Mouse (Mus musculus) heart, embryonic 14.5 days (tissue): ENCODE data around the gene Wbp2. TPM values are rescaled to one million over a fixed set of nuclear protein-coding genes. Genes with fewer than 3 reads are reported as not detected.
"Not testable (repeated sequence)": the region's sequence is repeated elsewhere in the genome, so short reads cannot be mapped to it uniquely, and the experiment has no call there.

ENCODE experiments used
- ATAC-seq: fragments of 200-750 bp; cut with Nextera tagmentation; 2 replicates; pipeline ENCODE4 v1.8.0; 2017; ENCODE audit warnings: low read depth, moderate TSS enrichment; ENCODE audit not compliant: insufficient number of reproducible peaks, insufficient read depth, low FRiP score
- H3K27ac ChIP-seq, 2 experiments: fragments of 200-500 bp in 1 of 2; fragments of 300-500 bp in 1 of 2; sonication (generic) in 1 of 2; replicated peaks in 1 of 2; 2 replicates each; pipeline ENCODE4 v1.5.1; 2012 to 2014; ENCODE audit warnings: low read depth in 2 of 2, low read length in 2 of 2, control low read depth in 1 of 2, mild to moderate bottlenecking in 1 of 2, mixed read lengths in 1 of 2; ENCODE audit not compliant: control insufficient read depth in 1 of 2, insufficient read depth in 1 of 2
- H3K27me3 ChIP-seq: fragments of 300-500 bp; sonication (generic); 2 replicates; pipeline ENCODE4 v1.6.1; 2014; ENCODE audit warnings: mild to moderate bottlenecking, low read length, control low read depth; ENCODE audit not compliant: control insufficient read depth, insufficient read depth
- H3K36me3 ChIP-seq: fragments of 300-500 bp; sonication (generic); 2 replicates; pipeline ENCODE4 v1.6.1; 2014; ENCODE audit warnings: mild to moderate bottlenecking, control low read depth, low read length, mixed read lengths; ENCODE audit not compliant: control insufficient read depth, insufficient read depth
- H3K4me1 ChIP-seq, 2 experiments: fragments of 200-500 bp in 1 of 2; fragments of 300-500 bp in 1 of 2; sonication (generic) in 1 of 2; 2 replicates each; pipeline ENCODE4 v1.6.1; 2012 to 2014; ENCODE audit warnings: low read length in 2 of 2, control low read depth in 1 of 2, mixed read lengths in 1 of 2; ENCODE audit not compliant: control insufficient read depth in 2 of 2, insufficient read depth in 2 of 2
- H3K4me2 ChIP-seq: fragments of 300-500 bp; sonication (generic); 2 replicates; pipeline ENCODE4 v1.6.1; 2014; ENCODE audit warnings: mild to moderate bottlenecking, low read length
- H3K4me3 ChIP-seq, 2 experiments: fragments of 200-500 bp in 1 of 2; fragments of 300-500 bp in 1 of 2; sonication (generic) in 1 of 2; 2 replicates each; pipeline ENCODE4 v1.5.1; 2012 to 2014; ENCODE audit warnings: low read length in 2 of 2, mild to moderate bottlenecking in 2 of 2, control low read depth in 1 of 2, low read depth in 1 of 2, moderate library complexity in 1 of 2; ENCODE audit not compliant: control insufficient read depth in 1 of 2, insufficient read depth in 1 of 2
- H3K9ac ChIP-seq: fragments of 300-500 bp; sonication (generic); 2 replicates; pipeline ENCODE4 v1.6.1; 2014; ENCODE audit warnings: mild to moderate bottlenecking, low read length
- H3K9me3 ChIP-seq: fragments of 300-500 bp; sonication (generic); 2 replicates; pipeline ENCODE4 v1.6.1; 2016; ENCODE audit warnings: low read length, control low read depth; ENCODE audit not compliant: control insufficient read depth
- WGBS: fragments of 180-500 bp; shearing (Covaris S2); extraction: QIAGEN DNeasy Blood & Tissue Kit; methylation state at CpG from one replicate; pipeline ENCODE4 v1.1.7; 2014; 5-methylcytosine and 5-hydroxymethylcytosine counted together
- polyA plus RNA-seq: library from polyadenylated mRNA; unstranded; fragments of >200 nt; fragmentation: Nextera tagmentation; extraction: Ambion mirVana; gene quantifications from 2 replicates; pipeline ENCODE4 v1.2.1, GENCODE M21; 2014

Gene Wbp2
- polyA plus RNA-seq, 1 experiment from 2014 or later, result 139 TPM

DNA sequence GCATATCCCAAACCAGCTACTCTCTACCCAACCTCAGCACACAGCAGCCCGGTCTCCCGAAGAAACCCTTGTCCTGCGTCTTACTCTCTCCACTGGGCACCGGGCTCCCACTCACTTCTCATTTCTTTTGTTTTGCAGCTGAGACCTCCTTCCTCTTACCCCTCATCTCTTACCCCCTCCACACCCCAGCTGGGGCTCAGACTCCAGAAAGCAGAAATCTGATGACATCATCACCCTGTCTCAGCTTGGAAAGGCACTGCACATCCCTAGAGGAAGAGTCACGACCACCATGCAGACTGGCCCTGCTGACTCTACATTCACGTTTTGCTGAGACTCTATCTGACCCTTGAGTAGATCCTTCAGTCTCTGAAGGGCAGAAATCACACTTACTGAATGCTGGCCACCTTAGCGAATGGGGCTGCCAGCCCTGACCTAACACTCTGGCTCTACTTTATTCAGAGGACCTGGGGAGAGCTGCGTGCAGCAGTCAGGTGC lies 43.2 kb upstream of the Wbp2 start:
- no peak; the same call in 1 of the 2 replicates for ATAC-seq
- Histone ChIP-seq H3K27ac (peak overlapping the region; percentile 81 to 88), H3K9me3 (peaks cover 4% of the 10 kb centered on the region; the same call in 1 of the 2 replicates), H3K9ac (peak overlapping the region; percentile 81), H3K4me1 (peaks cover 17 to 31% of the 10 kb centered on the region in 2 experiments), H3K36me3 (peaks cover 54% of the 10 kb centered on the region), H3K4me2 (peak overlapping the region; percentile 75), H3K27me3 (no peaks in the 10 kb centered on the region), H3K4me3 (peak overlapping the region; percentile 57 to 63)
- 40% methylated on average over 8 of the region's 8 CpGs for WGBS

DNA sequence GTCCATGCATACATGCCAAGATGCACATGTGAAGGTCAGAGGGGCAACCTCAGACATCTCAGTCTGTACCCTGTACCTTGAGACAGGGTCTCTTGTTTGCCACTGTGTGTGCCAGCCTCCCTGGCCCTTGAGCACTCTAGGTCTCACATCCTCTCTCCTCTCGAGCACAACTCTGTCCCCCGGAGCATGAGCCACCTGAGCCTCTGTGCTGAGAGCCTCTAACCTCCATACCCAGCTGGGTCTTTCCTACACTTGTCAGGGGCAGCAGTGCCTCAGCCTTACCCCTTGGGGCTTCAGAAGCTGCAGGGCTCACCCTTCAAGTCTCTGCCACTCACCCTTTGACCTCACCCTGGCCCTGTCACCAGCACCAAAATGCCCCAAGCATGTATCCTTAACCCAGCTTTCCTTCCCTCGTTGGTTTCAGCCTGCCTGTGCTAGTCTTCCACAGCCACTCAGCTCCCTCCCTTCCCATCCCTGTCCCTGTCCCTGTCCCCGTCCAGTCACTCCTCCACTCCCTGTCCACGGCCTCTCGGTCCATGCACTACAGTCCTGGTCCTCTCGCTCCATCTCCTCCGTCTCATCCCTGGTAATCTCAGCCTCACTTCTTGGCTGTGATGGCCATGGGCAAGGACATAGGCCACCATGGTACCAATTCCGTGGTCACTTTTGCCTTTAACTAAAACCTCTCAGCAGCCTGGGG lies 42.4 kb upstream of the Wbp2 start:
- Histone ChIP-seq H3K4me1 (peaks cover 17 to 31% of the 10 kb centered on the region in 2 experiments), H3K9ac (no peak overlapping the region; the same call in 1 of the 2 replicates), H3K27me3 (no peaks in the 10 kb centered on the region), H3K4me2 (peak overlapping the region; percentile 75), H3K36me3 (peaks cover 51% of the 10 kb centered on the region), H3K27ac (no peak overlapping the region), H3K4me3 (peak overlapping the region in 1 of 2 experiments; percentile 63; a peak in 1 of 4 replicates), H3K9me3 (peaks cover 4% of the 10 kb centered on the region; the same call in 1 of the 2 replicates)
- WGBS, result 82% methylated on average over 9 of the region's 9 CpGs
- no peak for ATAC-seq

DNA sequence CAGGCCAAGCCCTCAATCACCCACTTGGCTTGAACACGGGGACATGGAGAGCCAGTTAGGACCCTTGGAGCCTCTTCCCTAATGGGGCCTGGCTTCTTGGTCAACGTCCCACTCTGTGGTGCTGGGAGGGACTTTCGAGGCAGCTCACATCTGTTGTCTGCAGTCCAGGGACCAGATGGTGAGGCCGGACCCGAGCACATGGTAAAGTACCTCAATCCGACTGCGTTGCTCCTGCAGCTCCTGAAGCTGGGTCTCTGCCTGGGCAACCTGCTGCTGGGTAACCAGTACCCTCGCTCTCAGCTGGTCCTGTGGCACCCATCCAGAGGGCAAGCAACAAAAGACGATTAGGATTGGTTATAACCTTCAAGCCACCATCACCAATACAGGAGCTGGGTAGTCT lies 41.2 kb upstream of the Wbp2 start:
- Histone ChIP-seq H3K4me1 (peaks cover 17 to 31% of the 10 kb centered on the region in 2 experiments), H3K4me3 (no peak overlapping the region), H3K9me3 (peaks cover 4% of the 10 kb centered on the region; the same call in 1 of the 2 replicates), H3K36me3 (peaks cover 52% of the 10 kb centered on the region), H3K27ac (0 out of 4 replicates have a peak overlapping the region, but pooled peaks of 1 of the 2 experiments have one; percentile 2), H3K9ac (peak overlapping the region; percentile 49; the same call in 1 of the 2 replicates), H3K4me2 (no peak overlapping the region), H3K27me3 (no peaks in the 10 kb centered on the region)
- ATAC-seq, result no peak
- WGBS, result 78% methylated on average over 9 of the region's 9 CpGs

DNA sequence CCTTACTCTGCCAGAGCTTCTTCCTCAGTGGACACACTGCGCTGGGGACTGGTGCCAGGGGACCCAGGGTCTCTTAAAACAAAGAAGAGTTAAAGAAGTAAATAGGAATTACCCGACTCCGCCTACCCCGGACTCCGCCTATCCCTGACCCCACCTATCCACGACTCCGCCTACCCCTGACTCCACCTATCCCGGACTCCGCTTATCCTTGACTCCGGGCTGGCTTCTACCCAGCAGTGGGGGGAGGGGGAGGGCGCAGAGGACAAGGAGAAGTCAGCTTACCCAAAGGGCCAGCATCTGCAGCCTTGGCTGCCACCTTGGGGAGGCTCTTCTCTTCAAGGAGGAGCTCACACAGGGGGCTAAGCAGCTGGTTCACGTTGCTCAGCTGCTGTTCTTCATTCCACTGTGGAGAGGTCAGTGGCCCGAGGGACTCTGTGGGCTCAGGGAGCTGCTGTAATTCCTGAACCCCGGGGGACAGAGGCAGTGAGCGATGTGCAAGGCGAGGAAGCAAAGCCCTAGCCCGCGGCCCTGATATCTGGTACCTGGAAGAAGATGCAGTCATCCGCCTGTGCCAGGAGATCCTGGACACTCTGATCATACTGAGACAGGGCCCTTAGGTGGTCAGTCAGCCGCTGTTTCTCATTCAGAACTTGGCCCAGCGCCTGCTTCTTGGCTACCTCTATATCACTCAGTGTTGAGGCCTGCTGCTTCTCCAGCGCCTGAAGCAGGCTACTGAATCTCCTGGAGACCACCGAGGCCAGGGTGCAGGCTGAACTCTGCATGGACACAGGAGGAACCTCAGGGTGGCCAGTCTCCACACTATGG lies 40.6 kb upstream of the Wbp2 start, which contains the start of gene Trim47:
Gene Trim47 (minus strand): TSS at position 55 of the 825 bp plus-strand sequence.
- Histone ChIP-seq H3K9me3 (peaks cover 4% of the 10 kb centered on the region; the same call in 1 of the 2 replicates), H3K27ac (0 out of 4 replicates have a peak within 1 kb of the TSS, but pooled peaks have one; percentile 2 to 37), H3K36me3 (peaks cover 52% of the 10 kb centered on the region), H3K9ac (peak within 1 kb of the TSS; percentile 49), H3K4me1 (peaks cover 17 to 31% of the 10 kb centered on the region in 2 experiments), H3K4me3 (no peak within 1 kb of the TSS), H3K4me2 (peak within 1 kb of the TSS; percentile 33), H3K27me3 (no peaks in the 10 kb centered on the region)
- no peak for ATAC-seq
- 28% methylated on average over 23 of the region's 23 CpGs for WGBS

DNA sequence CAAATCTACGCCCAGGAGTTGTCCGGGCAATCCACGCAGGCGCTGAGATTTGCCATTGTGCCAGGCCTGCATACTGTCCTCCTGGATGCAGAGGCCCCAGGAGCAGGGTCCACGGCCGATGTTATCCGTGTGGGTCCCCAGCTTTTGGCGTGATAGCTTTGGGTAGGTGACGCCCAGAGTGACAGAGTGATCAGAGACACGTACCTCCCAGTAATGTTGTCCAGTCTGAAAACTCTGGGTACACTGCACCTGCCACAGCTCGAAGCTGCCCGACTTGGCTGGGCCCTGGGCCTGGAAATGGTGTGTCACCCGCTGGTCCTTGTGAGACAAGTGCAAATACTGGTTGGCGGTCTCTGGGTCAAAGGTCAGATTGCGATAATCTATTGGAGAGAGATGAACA lies 39.5 kb upstream of the Wbp2 start:
- no peak overlapping the region for H3K4me3 ChIP-seq
- ATAC-seq, result no peak
- WGBS, result 94% methylated on average over 15 of the region's 15 CpGs

DNA sequence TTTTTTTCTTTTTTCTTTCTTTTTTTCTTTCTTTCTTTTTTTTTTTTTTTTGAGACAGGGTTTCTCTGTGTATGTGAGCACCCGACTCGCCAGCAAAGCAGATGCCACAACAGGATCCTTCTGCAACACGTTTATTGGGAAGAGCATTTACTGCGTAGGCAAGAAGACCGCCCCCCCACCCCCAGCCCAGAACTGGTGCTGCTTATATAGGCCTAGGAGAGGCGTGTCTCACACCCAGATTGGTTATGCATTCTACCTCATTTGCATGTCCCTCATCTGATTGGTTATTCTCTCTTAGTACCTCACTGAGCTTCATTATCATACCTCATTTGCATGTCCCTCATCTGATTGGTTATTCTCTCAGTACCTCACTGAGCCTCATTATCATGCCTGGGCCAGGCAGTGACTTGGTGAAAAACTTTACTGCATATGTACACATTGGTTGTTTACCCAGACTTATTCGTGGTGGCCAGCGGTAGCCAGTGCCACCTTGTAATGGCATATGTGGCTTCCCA lies 35.0 kb upstream of the Wbp2 start:
- H3K4me2 ChIP-seq, H3K4me3 ChIP-seq, H3K27ac ChIP-seq, H3K9ac ChIP-seq, H3K9me3 ChIP-seq, H3K27me3 ChIP-seq, ATAC-seq, H3K4me1 ChIP-seq: not testable (repeated sequence)
- peaks cover 39% of the 10 kb centered on the region for H3K36me3 ChIP-seq
- WGBS, result 94% methylated on average over 8 of the region's 8 CpGs

More for the DNA sequence above, 39.5 kb upstream of the Wbp2 start:
- peaks cover 4% of the 10 kb centered on the region; the same call in 1 of the 2 replicates for H3K9me3 ChIP-seq
- peaks cover 14 to 27% of the 10 kb centered on the region in 2 experiments for H3K4me1 ChIP-seq
- no peaks in the 10 kb centered on the region for H3K27me3 ChIP-seq
- H3K9ac ChIP-seq, result no peak overlapping the region
- no peak overlapping the region for H3K27ac ChIP-seq
- H3K36me3 ChIP-seq, result peaks cover 44% of the 10 kb centered on the region
- H3K4me2 ChIP-seq, result no peak overlapping the region

DNA sequence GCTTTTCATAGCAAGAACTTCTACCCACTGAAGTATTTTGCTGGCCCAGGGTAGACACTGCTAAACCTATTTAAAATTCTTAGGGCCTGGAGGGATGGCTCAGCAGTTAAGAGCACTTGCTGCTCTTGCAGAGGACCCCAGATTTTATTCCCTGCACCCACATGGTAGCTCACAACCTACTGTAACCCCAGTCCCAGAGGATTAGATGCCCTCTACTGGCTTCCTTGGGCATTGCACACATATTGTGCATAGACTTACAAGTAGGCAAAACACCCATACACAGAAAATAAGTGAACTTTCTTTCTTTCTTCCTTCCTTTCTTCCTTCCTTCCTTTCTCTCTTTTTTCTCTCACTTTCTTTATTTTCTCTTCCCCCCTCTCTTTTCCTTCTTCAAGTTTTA lies 31.0 kb upstream of the Wbp2 start:
- Histone ChIP-seq H3K36me3 (peaks cover 7% of the 10 kb centered on the region), H3K9me3 (no peaks in the 10 kb centered on the region), H3K4me3 (no peak overlapping the region), H3K27me3 (no peaks in the 10 kb centered on the region), H3K4me2 (no peak overlapping the region), H3K27ac (no peak overlapping the region), H3K4me1 (no peaks in the 10 kb centered on the region), H3K9ac (no peak overlapping the region)
- no peak for ATAC-seq
